In the genomic region with DNA sequence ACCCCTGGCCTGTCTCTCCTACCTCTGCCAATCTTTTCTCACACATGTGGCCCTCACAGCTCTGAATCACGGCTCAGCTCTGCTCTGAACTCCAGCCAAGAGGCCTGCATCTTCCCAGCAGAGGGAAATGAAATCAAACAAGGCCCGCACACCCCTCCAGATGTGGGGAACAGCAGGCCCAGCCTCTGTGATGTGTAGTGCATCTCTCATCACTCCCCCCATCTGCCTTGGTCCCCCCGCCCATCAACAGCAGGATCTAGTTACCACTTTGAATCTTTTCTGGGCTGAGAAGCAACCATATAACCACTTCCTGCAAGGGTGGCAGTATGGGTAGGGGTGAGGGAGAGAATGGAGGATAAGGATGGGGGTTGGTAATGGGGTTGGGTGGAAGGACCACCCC, we compare ENCODE assay signal across 19 mouse cellular contexts. TPM values are rescaled to one million over a fixed set of nuclear protein-coding genes. Genes with fewer than 3 reads are reported as not detected.
DNase-seq lines count a peak whose midpoint lies in the region; ATAC-seq lines count a peak whose summit lies in the region.
"Had no signal": no experiment of that assay in that cellular context is flagged by ENCODE, and none has a peak within 500 bp of the region (broad histone marks: within the 10 kb centered on the region; RNA-seq: fewer than 3 reads in every experiment).

No protein-coding gene starts in this region.

- H3K4me3 ChIP-seq in midbrain, embryonic 14.5 days (replicated peaks; ENCODE audit: low read depth, low read length) = no peak overlapping the region
- H3K4me3 ChIP-seq: forebrain, embryonic 12.5 days; myocyte had no signal

- intact Hi-C loops in left cerebral cortex, postnatal 14 days (cut with DNase I) = no loop called here

- H3K27me3 ChIP-seq in midbrain, embryonic 14.5 days (ENCODE audit: control insufficient read depth, insufficient read depth, low read length) = no peaks in the 10 kb centered on the region
- H3K27me3 ChIP-seq: forebrain, embryonic 12.5 days had no signal

- WGBS in midbrain, embryonic 14.5 days = 72% methylated on average over 3 of the region's 3 CpGs

- no peak overlapping the region for H3K4me2 ChIP-seq in midbrain, embryonic 14.5 days (ENCODE audit: low read length)
- H3K4me2 ChIP-seq: forebrain, embryonic 12.5 days had no signal

- peak; percentile 29 for DNase-seq in adrenal gland, postnatal 25 days
- no peak for DNase-seq in adrenal gland, postnatal 4 days (ENCODE audit: low spot score in 2 of 2)
- peak; percentile 19 for DNase-seq in MN1 (ENCODE audit: low spot score)
- DNase-seq in thymus, postnatal 10 days (ENCODE audit: low spot score in 2 of 2) = peak; percentile 45 to 60
- no peak for DNase-seq in kidney, postnatal 14 days
- DNase-seq in midbrain, embryonic 14.5 days = no peak
- DNase-seq in left cerebral cortex, postnatal 14 days (ENCODE audit: low spot score in 2 of 2) = no peak
- DNase-seq: cerebellum, postnatal 25 days; kidney, postnatal 10 days; left cerebral cortex, postnatal 4 days; liver, postnatal 0 days had no signal

- H3K9me3 ChIP-seq in midbrain, embryonic 14.5 days (ENCODE audit: control insufficient read depth, low read length) = no peaks in the 10 kb centered on the region
- H3K9me3 ChIP-seq: forebrain, embryonic 12.5 days had no signal

- no peak overlapping the region for H3K9ac ChIP-seq in midbrain, embryonic 14.5 days (replicated peaks; ENCODE audit: low read length)
- H3K9ac ChIP-seq: forebrain, embryonic 12.5 days; liver, postnatal 0 days had no signal

- H3K4me1 ChIP-seq in midbrain, embryonic 14.5 days (ENCODE audit: control insufficient read depth, insufficient read depth, low read length) = no peaks in the 10 kb centered on the region
- H3K4me1 ChIP-seq: forebrain, embryonic 12.5 days had no signal

- no peak overlapping the region for H3K27ac ChIP-seq in midbrain, embryonic 14.5 days (replicated peaks; ENCODE audit: low read depth, low read length)
- H3K27ac ChIP-seq: forebrain, embryonic 12.5 days had no signal

- no peaks in the 10 kb centered on the region for H3K36me3 ChIP-seq in midbrain, embryonic 14.5 days (ENCODE audit: control insufficient read depth, insufficient read depth, low read length)
- H3K36me3 ChIP-seq: forebrain, embryonic 12.5 days had no signal

- ATAC-seq in inflammation-experienced regulatory T-cells, adult 6 months = peak; percentile 80
- no peak for ATAC-seq in midbrain, embryonic 14.5 days (ENCODE audit: low FRiP score, low TSS enrichment)
- ATAC-seq: liver, postnatal 0 days had no signal

RNA-seq across cellular contexts. Expression of gene Lrrc32, which starts 20.0 kb away (rescaled TPM):
- 10.2 and 13.4 TPM in 2 replicates for total RNA-seq in adrenal gland, postnatal 25 days (2021)
- 10 to 100 TPM; 27.4 to 28.7 TPM for total RNA-seq in adrenal gland, postnatal 4 days (2021)
- polyA plus RNA-seq in inflammation-experienced regulatory T-cells, adult 6 months (2017; shearing (Covaris generic)) = 10 to 100 TPM; 13.6 to 50.0 (median 44.7) TPM
- polyA plus RNA-seq in midbrain, embryonic 14.5 days (2014; fragmentation: Nextera tagmentation; extraction: Ambion mirVana) = 1.6 and 4.2 TPM in 2 replicates
- 1 to 10 TPM; 3.0 to 3.9 TPM for total RNA-seq in left cerebral cortex, postnatal 14 days (2021)
- total RNA-seq: granulocyte monocyte progenitor cell, adult 5-6 weeks; megakaryocyte-erythroid progenitor cell, adult 5-6 weeks had no signal

RNA-seq across cellular contexts. Expression of gene Gucy2d, which starts 28.9 kb away (rescaled TPM):
- not detected in 2 replicates for total RNA-seq in adrenal gland, postnatal 25 days (2021)
- total RNA-seq in adrenal gland, postnatal 4 days (2021) = not detected
- not detected for polyA plus RNA-seq in inflammation-experienced regulatory T-cells, adult 6 months (2017; shearing (Covaris generic))
- 0.18 TPM in 1 of 2 replicates, not detected in the other for polyA plus RNA-seq in midbrain, embryonic 14.5 days (2014; fragmentation: Nextera tagmentation; extraction: Ambion mirVana)
- under 1 TPM in 1 of 2 experiments, not detected in 1; 0.25 TPM for total RNA-seq in left cerebral cortex, postnatal 14 days (2021)
- total RNA-seq: granulocyte monocyte progenitor cell, adult 5-6 weeks; layer of hippocampus, postnatal 14 days; megakaryocyte-erythroid progenitor cell, adult 5-6 weeks had no signal
- polyA plus RNA-seq: C2C12; embryonic facial prominence, embryonic 11.5 days; forebrain, embryonic 12.5 days; liver, postnatal 0 days; myocyte had no signal

Comparison
In these comparisons a context has a peak if more than half of its experiments do, and no peak if none do; other contexts are left out.
1. DNase-seq: peak in adrenal gland, postnatal 25 days (single experiment), MN1 (single experiment) and thymus, postnatal 10 days (2 of 2); none in adrenal gland, postnatal 4 days (0 of 2), kidney, postnatal 14 days (single experiment), midbrain, embryonic 14.5 days (single experiment) and left cerebral cortex, postnatal 14 days (0 of 2).